9 mouse cellular contexts compared by ENCODE assay signal in genomic region chr9:40615891-40616290, GRCm38 (mm10). TPM values are rescaled to one million over a fixed set of nuclear protein-coding genes. Genes with fewer than 3 reads are reported as not detected.
DNase-seq lines count a peak whose midpoint lies in the region; ATAC-seq lines count a peak whose summit lies in the region.
"Had no signal": no experiment of that assay in that cellular context is flagged by ENCODE, and none has a peak within 500 bp of the region (broad histone marks: within the 10 kb centered on the region; RNA-seq: fewer than 3 reads in every experiment).

No protein-coding gene starts in this region.

- peaks cover 17% of the 10 kb centered on the region for H3K4me1 ChIP-seq in kidney, embryonic 16.5 days (ENCODE audit: insufficient read depth, low read length)
- H3K4me1 ChIP-seq in forebrain, embryonic 15.5 days = peaks cover 35% of the 10 kb centered on the region
- peaks cover 4% of the 10 kb centered on the region; the same call in 1 of the 2 replicates for H3K4me1 ChIP-seq in midbrain, embryonic 14.5 days (ENCODE audit: control insufficient read depth, insufficient read depth, low read length)

- ATAC-seq in kidney, embryonic 16.5 days (ENCODE audit: low FRiP score, low TSS enrichment) = 0 out of 2 replicates have a peak, but pooled peaks have one; percentile 20
- no peak for ATAC-seq in forebrain, embryonic 15.5 days (replicated peaks)
- no peak for ATAC-seq in midbrain, embryonic 14.5 days (ENCODE audit: low FRiP score, low TSS enrichment)

- no peak for DNase-seq in kidney, adult 18-20 months
- DNase-seq in brain, adult 2 months (ENCODE audit: low read depth, low spot score) = peak; percentile 62
- no peak for DNase-seq in midbrain, embryonic 14.5 days
- DNase-seq in cerebellum, adult 18-20 months = no peak
- no peak for DNase-seq in right cerebral cortex, postnatal 25 days
- no peak for DNase-seq in cerebellum, postnatal 36 days

- WGBS in kidney, embryonic 16.5 days = 29% methylated on average over 8 of the region's 8 CpGs
- 27% methylated on average over 8 of the region's 8 CpGs for WGBS in forebrain, embryonic 15.5 days
- WGBS in midbrain, embryonic 14.5 days = 32% methylated on average over 8 of the region's 8 CpGs

- no peak overlapping the region for H3K9ac ChIP-seq in kidney, embryonic 16.5 days (replicated peaks; ENCODE audit: low read length)
- H3K9ac ChIP-seq in forebrain, embryonic 15.5 days (replicated peaks) = no peak overlapping the region
- no peak overlapping the region for H3K9ac ChIP-seq in midbrain, embryonic 14.5 days (replicated peaks; ENCODE audit: low read length)

- no peak overlapping the region for H3K27ac ChIP-seq in kidney, embryonic 16.5 days (ENCODE audit: low read length)
- H3K27ac ChIP-seq in forebrain, embryonic 15.5 days (replicated peaks) = no peak overlapping the region
- 0 out of 2 replicates have a peak overlapping the region, but pooled peaks have one; percentile 5 for H3K27ac ChIP-seq in midbrain, embryonic 14.5 days (replicated peaks; ENCODE audit: low read depth, low read length)

- H3K4me2 ChIP-seq in kidney, embryonic 16.5 days (replicated peaks; ENCODE audit: low read depth, low read length) = no peak overlapping the region
- peak overlapping the region; percentile 60; the same call in 1 of the 2 replicates for H3K4me2 ChIP-seq in forebrain, embryonic 15.5 days (replicated peaks)
- H3K4me2 ChIP-seq in midbrain, embryonic 14.5 days (ENCODE audit: low read length) = no peak overlapping the region

- H3K4me3 ChIP-seq in kidney, embryonic 16.5 days (ENCODE audit: low read length) = no peak overlapping the region
- no peak overlapping the region for H3K4me3 ChIP-seq in forebrain, embryonic 15.5 days
- no peak overlapping the region for H3K4me3 ChIP-seq in midbrain, embryonic 14.5 days (replicated peaks; ENCODE audit: low read depth, low read length)

- H3K36me3 ChIP-seq in kidney, embryonic 16.5 days (ENCODE audit: insufficient read depth, low read length) = no peaks in the 10 kb centered on the region
- H3K36me3 ChIP-seq in forebrain, embryonic 15.5 days = no peaks in the 10 kb centered on the region
- H3K36me3 ChIP-seq in midbrain, embryonic 14.5 days (ENCODE audit: control insufficient read depth, insufficient read depth, low read length) = no peaks in the 10 kb centered on the region

- no peaks in the 10 kb centered on the region for H3K27me3 ChIP-seq in kidney, embryonic 16.5 days (ENCODE audit: insufficient read depth, low read length)
- no peaks in the 10 kb centered on the region for H3K27me3 ChIP-seq in forebrain, embryonic 15.5 days
- H3K27me3 ChIP-seq in midbrain, embryonic 14.5 days (ENCODE audit: control insufficient read depth, insufficient read depth, low read length) = no peaks in the 10 kb centered on the region

- 0 out of 2 replicates have a peak, but pooled peaks cover 3% of the 10 kb centered on the region for H3K9me3 ChIP-seq in kidney, embryonic 16.5 days (ENCODE audit: low read length)
- H3K9me3 ChIP-seq in forebrain, embryonic 15.5 days = no peaks in the 10 kb centered on the region
- H3K9me3 ChIP-seq in midbrain, embryonic 14.5 days (ENCODE audit: control insufficient read depth, low read length) = no peaks in the 10 kb centered on the region

RNA-seq across cellular contexts. Expression of gene Gm21915, which starts 54.5 kb away (rescaled TPM):
- polyA plus RNA-seq in kidney, embryonic 16.5 days (2015; fragmentation: Nextera tagmentation; extraction: Ambion mirVana) = not detected in 2 replicates
- not detected in 2 replicates for polyA plus RNA-seq in forebrain, embryonic 15.5 days (2015; fragmentation: Nextera tagmentation; extraction: Ambion mirVana)
- polyA plus RNA-seq in midbrain, embryonic 14.5 days (2014; fragmentation: Nextera tagmentation; extraction: Ambion mirVana) = not detected in 2 replicates
- polyA plus RNA-seq: liver, embryonic 16.5 days had no signal
